ENCODE assay signal across 9 mouse cellular contexts in genomic region chr13:46810098-46810497, GRCm38 (mm10).
DNase-seq lines count a peak whose midpoint lies in the region; ATAC-seq and TF ChIP-seq lines count a peak whose summit lies in the region.
"Had no signal": no experiment of that assay in that cellular context is flagged by ENCODE, and none has a peak within 500 bp of the region (broad histone marks: within the 10 kb centered on the region; RNA-seq: fewer than 3 reads in every experiment).

No protein-coding gene starts in this region.

- H3K4me3 ChIP-seq in heart, embryonic 10.5 days, result no peak overlapping the region
- no peak overlapping the region for H3K4me3 ChIP-seq in lung, embryonic 14.5 days (ENCODE audit: low read depth, low read length)
- H3K4me3 ChIP-seq: heart, embryonic 13.5 days had no signal

- TF ChIP-seq CTCF in lung, embryonic 14.5 days (IDR thresholded peaks at IDR 0.05; ENCODE audit: low read depth), result peak; percentile 61

- intact Hi-C loops in gastrocnemius, postnatal 14 days (cut with DNase I; ENCODE audit: low total_unique reads), result no loop called here

- WGBS in heart, embryonic 10.5 days, result 87% methylated on average over 12 of the region's 12 CpGs
- WGBS in lung, embryonic 14.5 days, result 92% methylated on average over 12 of the region's 12 CpGs

- peak; percentile 91 for DNase-seq in heart, adult 11 months
- no peak for DNase-seq in heart, embryonic 10.5 days (ENCODE audit: low spot score)
- DNase-seq in right cerebral cortex, postnatal 4 days, result peak; percentile 40
- no peak for DNase-seq in right cerebral cortex, postnatal 25 days
- DNase-seq in c-Kit-positive CD71-negative TER-119-negative erythroid progenitor cells, embryonic 14.5 days (ENCODE audit: low read depth), result peak; percentile 35
- peak; percentile 46 for DNase-seq in gastrocnemius, postnatal 14 days
- peak; percentile 68 for DNase-seq in lung, embryonic 14.5 days
- DNase-seq in urinary bladder, postnatal 36 days (ENCODE audit: low spot score in 2 of 2), result peak; percentile 29 to 41

- no peak for ATAC-seq in lung, embryonic 14.5 days (ENCODE audit: insufficient read depth)

- H3K4me2 ChIP-seq in lung, embryonic 14.5 days, result no peak overlapping the region
- H3K4me2 ChIP-seq: heart, embryonic 13.5 days had no signal

- no peak overlapping the region for H3K9ac ChIP-seq in lung, embryonic 14.5 days
- H3K9ac ChIP-seq: heart, embryonic 13.5 days had no signal

- H3K36me3 ChIP-seq in heart, embryonic 10.5 days, result peaks cover 85% of the 10 kb centered on the region
- peaks cover 76% of the 10 kb centered on the region for H3K36me3 ChIP-seq in lung, embryonic 14.5 days (ENCODE audit: insufficient read depth)

- H3K4me1 ChIP-seq in heart, embryonic 10.5 days, result peaks cover 7% of the 10 kb centered on the region; the same call in 1 of the 2 replicates
- H3K4me1 ChIP-seq in lung, embryonic 14.5 days (ENCODE audit: insufficient read depth), result no peaks in the 10 kb centered on the region

- H3K9me3 ChIP-seq in heart, embryonic 10.5 days, result no peaks in the 10 kb centered on the region
- no peaks in the 10 kb centered on the region for H3K9me3 ChIP-seq in lung, embryonic 14.5 days (ENCODE audit: low read depth, low read length)
- H3K9me3 ChIP-seq: heart, embryonic 13.5 days had no signal

- no peak overlapping the region for H3K27ac ChIP-seq in heart, embryonic 10.5 days
- H3K27ac ChIP-seq in lung, embryonic 14.5 days (ENCODE audit: low read depth), result no peak overlapping the region
- H3K27ac ChIP-seq: heart, embryonic 13.5 days had no signal

- no peaks in the 10 kb centered on the region for H3K27me3 ChIP-seq in heart, embryonic 10.5 days (ENCODE audit: insufficient read depth, poor library complexity, severe bottlenecking)
- no peaks in the 10 kb centered on the region for H3K27me3 ChIP-seq in lung, embryonic 14.5 days (ENCODE audit: insufficient read depth, low read length)
- H3K27me3 ChIP-seq: heart, embryonic 13.5 days had no signal

Comparison
In these comparisons a context has a peak if more than half of its experiments do, and no peak if none do; other contexts are left out.
1. DNase-seq: peak in heart, adult 11 months (single experiment), right cerebral cortex, postnatal 4 days (single experiment), c-Kit-positive CD71-negative TER-119-negative erythroid progenitor cells, embryonic 14.5 days (single experiment), gastrocnemius, postnatal 14 days (single experiment), lung, embryonic 14.5 days (single experiment) and urinary bladder, postnatal 36 days (2 of 2); none in heart, embryonic 10.5 days (single experiment) and right cerebral cortex, postnatal 25 days (single experiment).